Mouse (Mus musculus) frontal cortex, postnatal 10 days (tissue): ENCODE measurements around the gene Gm10392.
A peak's percentile ranks its signal among the peaks of the same experiment; 100 is the strongest.

ENCODE experiments used
- DNase-seq, 2 experiments: peaks; one replicate each; pipeline ENCODE4 v3.0.0; 2022; ENCODE audit warnings: low spot score in 2 of 2, mixed read lengths in 1 of 2

Gm10392 gene

GRCm38 (mm10) chr11:77508068-77509021 is 10.7 kb downstream of the Gm10392 start:
- DNase-seq = peak; percentile 79 to 82

- DNase-seq = peak; percentile 13 to 38
These were observed 11.6 kb downstream of the Gm10392 start for GRCm38 (mm10) chr11:77507426-77507825.

- DNase-seq = peak in 1 of 2 experiments; percentile 17
These were observed 12.1 kb downstream of the Gm10392 start for GRCm38 (mm10) chr11:77506941-77507340.

- peak; percentile 12 to 14 for DNase-seq
These were observed 12.7 kb downstream of the Gm10392 start for GRCm38 (mm10) chr11:77506273-77506672.

GRCm38 (mm10) chr11:77505291-77505980 is 13.6 kb downstream of the Gm10392 start:
- DNase-seq = peak in 1 of 2 experiments; percentile 19

GRCm38 (mm10) chr11:77504377-77504776 is 14.6 kb downstream of the Gm10392 start:
- DNase-seq = no peak

- peak; percentile 18 to 32 for DNase-seq
These were observed 15.5 kb downstream of the Gm10392 start for GRCm38 (mm10) chr11:77503511-77503910.

GRCm38 (mm10) chr11:77502481-77502880 is 16.5 kb downstream of the Gm10392 start:
- peak in 1 of 2 experiments; percentile 9 for DNase-seq

GRCm38 (mm10) chr11:77501971-77502370 is 17.0 kb downstream of the Gm10392 start:
- no peak for DNase-seq

- DNase-seq = peak; percentile 37 to 72
These were observed 17.6 kb downstream of the Gm10392 start for GRCm38 (mm10) chr11:77501392-77501791.

GRCm38 (mm10) chr11:77500361-77501325 is 18.4 kb downstream of the Gm10392 start:
- peak; percentile 42 to 43 for DNase-seq

GRCm38 (mm10) chr11:77499354-77499753 is 19.6 kb downstream of the Gm10392 start:
- peak; percentile 11 to 14 for DNase-seq

- DNase-seq = peak; percentile 8 to 11
These were observed 20.5 kb downstream of the Gm10392 start for GRCm38 (mm10) chr11:77498261-77499139.

GRCm38 (mm10) chr11:77497851-77498250 is 21.1 kb downstream of the Gm10392 start:
- DNase-seq = peak in 1 of 2 experiments; percentile 10

GRCm38 (mm10) chr11:77497341-77497756 is 21.6 kb downstream of the Gm10392 start:
- peak; percentile 37 to 47 for DNase-seq

GRCm38 (mm10) chr11:77495507-77495906 is 23.5 kb downstream of the Gm10392 start:
- no peak for DNase-seq

- no peak for DNase-seq
These were observed 24.2 kb downstream of the Gm10392 start for GRCm38 (mm10) chr11:77494782-77495181.

- DNase-seq = no peak
These were observed 24.7 kb downstream of the Gm10392 start for GRCm38 (mm10) chr11:77494344-77494676.

- DNase-seq = peak in 1 of 2 experiments; percentile 57
These were observed 25.3 kb downstream of the Gm10392 start, which contains the start of gene Git1 for GRCm38 (mm10) chr11:77493512-77494343. TSS of gene Git1 (plus strand) at chr11:77493562.
